Mouse (Mus musculus) macrophage (primary cell): Measurements from ENCODE around the gene Oser1. TPM values are rescaled to one million over a fixed set of nuclear protein-coding genes. Genes with fewer than 3 reads are reported as not detected.

Experiments used
- H3K27ac ChIP-seq: fragments of 350-480 bp; formaldehyde crosslinking; 2 replicates; pipeline ENCODE4 v1.9.0; 2021
- H3K36me3 ChIP-seq: fragments of 350-480 bp; formaldehyde crosslinking; 2 replicates; pipeline ENCODE4 v1.9.0; 2021; ENCODE audit errors: inconsistent target
- H3K4me3 ChIP-seq: fragments of 350-480 bp; formaldehyde crosslinking; 2 replicates; pipeline ENCODE4 v1.9.0; 2021; ENCODE audit errors: inconsistent target
- H3K79me2 ChIP-seq: fragments of 350-480 bp; formaldehyde crosslinking; 2 replicates; pipeline ENCODE4 v1.9.0; 2021; ENCODE audit errors: inconsistent target
- WGBS: methylation state at CpG from one replicate; pipeline ENCODE4 v1.1.7; 2026; ENCODE audit warnings: inconsistent platforms; ENCODE audit not compliant: missing documents; 5-methylcytosine and 5-hydroxymethylcytosine counted together
- polyA plus RNA-seq: library from polyadenylated mRNA; stranded (reverse); fragments of 250-400 nt; gene quantifications from 3 replicates; pipeline ENCODE4 v1.2.4, GENCODE M21; 2018; ENCODE audit warnings: inconsistent platforms

Oser1 gene
- polyA plus RNA-seq, 1 experiment from 2014 or later, result 55.1 TPM

- WGBS, result 55% methylated on average over 4 of the region's 4 CpGs
- no peak overlapping the region for H3K27ac ChIP-seq
- no peaks in the 10 kb centered on the region for H3K36me3 ChIP-seq
- H3K79me2 ChIP-seq, result no peaks in the 10 kb centered on the region
- H3K4me3 ChIP-seq, result no peak overlapping the region
Observed at GRCm38 (mm10) chr2:163370175-163370574, 54.3 kb downstream of the Oser1 start.

- Histone ChIP-seq H3K36me3 (no peaks in the 10 kb centered on the region), H3K79me2 (no peaks in the 10 kb centered on the region), H3K4me3 (no peak overlapping the region), H3K27ac (no peak overlapping the region)
- WGBS, result 76% methylated on average over 18 of the region's 18 CpGs
Observed at GRCm38 (mm10) chr2:163364785-163365541, 59.5 kb downstream of the Oser1 start.

- Histone ChIP-seq H3K79me2 (no peaks in the 10 kb centered on the region), H3K27ac (no peak overlapping the region), H3K36me3 (no peaks in the 10 kb centered on the region), H3K4me3 (no peak overlapping the region)
- 79% methylated on average over 12 of the region's 12 CpGs for WGBS
Observed at GRCm38 (mm10) chr2:163362940-163363921, 61.3 kb downstream of the Oser1 start.

- Histone ChIP-seq H3K27ac (no peak overlapping the region), H3K36me3 (no peaks in the 10 kb centered on the region), H3K79me2 (no peaks in the 10 kb centered on the region), H3K4me3 (no peak overlapping the region)
- 90% methylated on average over 16 of the region's 16 CpGs for WGBS
Observed at GRCm38 (mm10) chr2:163360858-163361623, 63.5 kb downstream of the Oser1 start.

GRCm38 (mm10) chr2:163359253-163359652, 65.2 kb downstream of the Oser1 start:
- H3K27ac ChIP-seq, result no peak overlapping the region
- WGBS, result 88% methylated on average over 2 of the region's 2 CpGs
- H3K4me3 ChIP-seq, result no peak overlapping the region
- H3K36me3 ChIP-seq, result no peaks in the 10 kb centered on the region
- H3K79me2 ChIP-seq, result no peaks in the 10 kb centered on the region

- Histone ChIP-seq H3K36me3 (no peaks in the 10 kb centered on the region), H3K79me2 (no peaks in the 10 kb centered on the region), H3K27ac (no peak overlapping the region), H3K4me3 (no peak overlapping the region)
- 61% methylated on average over 5 of the region's 5 CpGs for WGBS
Observed at GRCm38 (mm10) chr2:163358662-163359061, 65.8 kb downstream of the Oser1 start.

GRCm38 (mm10) chr2:163356113-163356840, 68.2 kb downstream of the Oser1 start:
- Histone ChIP-seq H3K36me3 (no peaks in the 10 kb centered on the region), H3K79me2 (no peaks in the 10 kb centered on the region), H3K27ac (no peak overlapping the region), H3K4me3 (no peak overlapping the region)
- WGBS, result 95% methylated on average over 12 of the region's 12 CpGs

Other genes with a start within 250 kb of the Oser1 start
- gene Tox2, start 221.6 kb downstream of the Oser1 start, polyA plus RNA-seq, result 3.5 to 13.8 TPM (median 11.2 TPM) in 3 replicates
- not detected in 3 replicates for gene Jph2, start 26.7 kb downstream of the Oser1 start, polyA plus RNA-seq
- 0.63 to 2.4 TPM (median 1.1 TPM) in 3 replicates for gene Gdap1l1, start 13.8 kb upstream of the Oser1 start, polyA plus RNA-seq
- gene Fitm2, start 47.9 kb upstream of the Oser1 start, polyA plus RNA-seq, result 1.3 to 3.6 TPM (median 2.1 TPM) in 3 replicates
- not detected in 3 replicates for gene R3hdml, start 67.6 kb upstream of the Oser1 start, polyA plus RNA-seq
- not detected in 3 replicates for gene Hnf4a, start 82.1 kb upstream of the Oser1 start, polyA plus RNA-seq
- 8.8 to 17.3 TPM (median 13.7 TPM) in 3 replicates for gene Ttpal, start 177.6 kb upstream of the Oser1 start, polyA plus RNA-seq
- gene Serinc3, start 220.4 kb upstream of the Oser1 start, polyA plus RNA-seq, result 217 to 859 TPM (median 380 TPM) in 3 replicates
- gene Pkig, start 233.7 kb upstream of the Oser1 start, polyA plus RNA-seq, result 39.4 to 69.2 TPM (median 46.2 TPM) in 3 replicates